Mouse (Mus musculus) forebrain, embryonic 14.5 days (tissue): ENCODE measurements around the gene Tef. TPM values are rescaled to one million over a fixed set of nuclear protein-coding genes. Genes with fewer than 3 reads are reported as not detected.

Experiments used
- ATAC-seq: fragments of 200-750 bp; cut with Nextera tagmentation; 2 replicates; pipeline ENCODE4 v1.8.0; 2017; ENCODE audit warnings: mild to moderate bottlenecking, moderate library complexity
- DNase-seq: peaks from one replicate; pipeline ENCODE4 v3.0.0-alpha.2; 2015; ENCODE audit warnings: low spot score
- H3K27ac ChIP-seq: fragments of 300-500 bp; sonication (generic); 2 replicates; pipeline ENCODE4 v1.5.1; 2014; ENCODE audit warnings: low read depth, mild to moderate bottlenecking, control low read depth, low read length, moderate library complexity
- H3K27me3 ChIP-seq: fragments of 300-500 bp; sonication (generic); replicated peaks from 2 replicates; pipeline ENCODE4 v1.6.1; 2014; ENCODE audit warnings: low read length, control low read depth, mixed read lengths; ENCODE audit not compliant: control insufficient read depth, insufficient read depth
- H3K36me3 ChIP-seq: fragments of 300-500 bp; sonication (generic); 2 replicates; pipeline ENCODE4 v1.6.1; 2014; ENCODE audit warnings: low read length, control low read depth; ENCODE audit not compliant: control insufficient read depth, insufficient read depth
- H3K4me1 ChIP-seq: fragments of 300-500 bp; sonication (generic); 2 replicates; pipeline ENCODE4 v1.6.1; 2014; ENCODE audit warnings: antibody characterized with exemption, low read length, control low read depth; ENCODE audit not compliant: control insufficient read depth, insufficient read depth
- H3K4me2 ChIP-seq: fragments of 300-500 bp; sonication (generic); 2 replicates; pipeline ENCODE4 v1.6.1; 2014; ENCODE audit warnings: mild to moderate bottlenecking, control low read depth, low read length
- H3K4me3 ChIP-seq: fragments of 300-500 bp; sonication (generic); 2 replicates; pipeline ENCODE4 v1.5.1; 2014; ENCODE audit warnings: low read depth, low read length, control low read depth
- H3K9ac ChIP-seq: fragments of 300-500 bp; sonication (generic); 2 replicates; pipeline ENCODE4 v1.6.1; 2014; ENCODE audit warnings: mild to moderate bottlenecking, low read length, control low read depth, moderate library complexity
- H3K9me3 ChIP-seq: fragments of 300-500 bp; sonication (generic); replicated peaks from 2 replicates; pipeline ENCODE4 v1.6.1; 2016; ENCODE audit warnings: low read length, control low read depth, mixed read lengths; ENCODE audit not compliant: control insufficient read depth
- WGBS: fragments of 180-500 bp; shearing (Covaris S2); extraction: QIAGEN DNeasy Blood & Tissue Kit; methylation state at CpG from one replicate; pipeline ENCODE4 v1.1.7; 2014; 5-methylcytosine and 5-hydroxymethylcytosine counted together
- polyA plus RNA-seq: library from polyadenylated mRNA; unstranded; fragments of >200 nt; fragmentation: Nextera tagmentation; extraction: Ambion mirVana; gene quantifications from 2 replicates; pipeline ENCODE4 v1.2.1, GENCODE M21; 2014

The Tef gene
- polyA plus RNA-seq, 1 experiment from 2014 or later: 15.1 TPM

GRCm38 (mm10) chr15:81804883-81805282, 2.7 kb downstream of the Tef start:
- no peaks in the 10 kb centered on the region for H3K27me3 ChIP-seq
- no peak overlapping the region for H3K27ac ChIP-seq
- H3K36me3 ChIP-seq: no peaks in the 10 kb centered on the region
- H3K9ac ChIP-seq: no peak overlapping the region
- H3K4me2 ChIP-seq: no peak overlapping the region
- ATAC-seq: no peak
- H3K4me3 ChIP-seq: no peak overlapping the region
- 92% methylated on average over 3 of the region's 3 CpGs for WGBS
- H3K9me3 ChIP-seq: no peaks in the 10 kb centered on the region
- DNase-seq: no peak
- peaks cover 12% of the 10 kb centered on the region for H3K4me1 ChIP-seq

GRCm38 (mm10) chr15:81805624-81806023, 3.4 kb downstream of the Tef start:
- Histone ChIP-seq H3K36me3 (no peaks in the 10 kb centered on the region), H3K4me3 (no peak overlapping the region), H3K4me2 (no peak overlapping the region), H3K9me3 (no peaks in the 10 kb centered on the region), H3K9ac (no peak overlapping the region), H3K27ac (no peak overlapping the region), H3K4me1 (peaks cover 16% of the 10 kb centered on the region), H3K27me3 (no peaks in the 10 kb centered on the region)
- 48% methylated on average over 6 of the region's 6 CpGs for WGBS
- ATAC-seq: no peak
- DNase-seq: peak; percentile 16

GRCm38 (mm10) chr15:81806621-81807404, 4.6 kb downstream of the Tef start:
- ATAC-seq (no peak), DNase-seq (no peak)
- Histone ChIP-seq H3K27ac (no peak overlapping the region), H3K4me2 (no peak overlapping the region), H3K9me3 (no peaks in the 10 kb centered on the region), H3K4me1 (peaks cover 18% of the 10 kb centered on the region), H3K36me3 (no peaks in the 10 kb centered on the region), H3K9ac (no peak overlapping the region), H3K4me3 (no peak overlapping the region), H3K27me3 (no peaks in the 10 kb centered on the region)
- WGBS: 80% methylated on average over 4 of the region's 4 CpGs

- 76% methylated on average over 2 of the region's 2 CpGs for WGBS
- no peak overlapping the region for H3K4me3 ChIP-seq
- no peaks in the 10 kb centered on the region for H3K9me3 ChIP-seq
- H3K27ac ChIP-seq: no peak overlapping the region
- H3K4me1 ChIP-seq: peaks cover 28% of the 10 kb centered on the region
- H3K27me3 ChIP-seq: no peaks in the 10 kb centered on the region
- H3K9ac ChIP-seq: no peak overlapping the region
- H3K4me2 ChIP-seq: no peak overlapping the region
- H3K36me3 ChIP-seq: no peaks in the 10 kb centered on the region
- no peak for ATAC-seq
- DNase-seq: no peak
Measured at GRCm38 (mm10) chr15:81808799-81809198, 6.6 kb downstream of the Tef start.

- Histone ChIP-seq H3K4me2 (peak overlapping the region; percentile 87), H3K27me3 (no peaks in the 10 kb centered on the region), H3K4me3 (peak overlapping the region; percentile 67; the same call in 1 of the 2 replicates), H3K27ac (peak overlapping the region; percentile 82; the same call in 1 of the 2 replicates), H3K9me3 (no peaks in the 10 kb centered on the region), H3K36me3 (0 out of 2 replicates have a peak, but pooled peaks cover under 1% of the 10 kb centered on the region), H3K4me1 (peaks cover 28% of the 10 kb centered on the region), H3K9ac (peak overlapping the region; percentile 60; the same call in 1 of the 2 replicates)
- ATAC-seq (no peak), DNase-seq (no peak)
- 62% methylated on average over 1 of the region's 1 CpGs for WGBS
Measured at GRCm38 (mm10) chr15:81809550-81809949, 7.3 kb downstream of the Tef start.

- Histone ChIP-seq H3K27me3 (no peaks in the 10 kb centered on the region), H3K4me2 (peak overlapping the region; percentile 87), H3K9ac (peak overlapping the region; percentile 60), H3K9me3 (no peaks in the 10 kb centered on the region), H3K4me1 (peaks cover 28% of the 10 kb centered on the region), H3K4me3 (peak overlapping the region; percentile 67), H3K36me3 (peaks cover 7% of the 10 kb centered on the region), H3K27ac (peak overlapping the region; percentile 82)
- ATAC-seq: 0 out of 2 replicates have a peak, but pooled peaks have one; percentile 6
- DNase-seq: peak; percentile 86
- WGBS: 1% methylated on average over 10 of the region's 10 CpGs
Measured at GRCm38 (mm10) chr15:81810150-81810549, 7.9 kb downstream of the Tef start.

GRCm38 (mm10) chr15:81810671-81811598, 8.7 kb downstream of the Tef start:
- H3K4me3 ChIP-seq: peak overlapping the region; percentile 67
- peak overlapping the region; percentile 82 for H3K9ac ChIP-seq
- peak overlapping the region; percentile 82 for H3K27ac ChIP-seq
- DNase-seq (peak; percentile 99), ATAC-seq (peak; percentile 99)
- WGBS: under 1% methylated on average over 88 of the region's 89 CpGs
- no peaks in the 10 kb centered on the region for H3K9me3 ChIP-seq
- peaks cover 14% of the 10 kb centered on the region for H3K36me3 ChIP-seq
- peaks cover 28% of the 10 kb centered on the region for H3K4me1 ChIP-seq
- H3K4me2 ChIP-seq: peak overlapping the region; percentile 87
- no peaks in the 10 kb centered on the region for H3K27me3 ChIP-seq

- 1% methylated on average over 19 of the region's 26 CpGs for WGBS
- DNase-seq (no peak), ATAC-seq (peak; percentile 4; the same call in 1 of the 2 replicates)
- H3K4me2 ChIP-seq: peak overlapping the region; percentile 87
- H3K4me1 ChIP-seq: peaks cover 28% of the 10 kb centered on the region
- peak overlapping the region; percentile 82 for H3K9ac ChIP-seq
- H3K36me3 ChIP-seq: peaks cover 21% of the 10 kb centered on the region
- H3K9me3 ChIP-seq: no peaks in the 10 kb centered on the region
- H3K27ac ChIP-seq: peak overlapping the region; percentile 82
- H3K27me3 ChIP-seq: no peaks in the 10 kb centered on the region
- peak overlapping the region; percentile 67 for H3K4me3 ChIP-seq
Measured at GRCm38 (mm10) chr15:81811599-81811996, 9.4 kb downstream of the Tef start.
